Mouse (Mus musculus): ENCODE data around the gene Ercc6. TPM values are rescaled to one million over a fixed set of nuclear protein-coding genes. Genes with fewer than 3 reads are reported as not detected.

The Ercc6 gene
- total RNA-seq, 2 experiments from 2014 or later = 18.4 to 18.5 TPM

- no peak for DNase-seq (ENCODE audit: low spot score in 2 of 2)
Measured at GRCm38 (mm10) chr14:32561428-32561827, 48.1 kb downstream of the Ercc6 start.

DNA sequence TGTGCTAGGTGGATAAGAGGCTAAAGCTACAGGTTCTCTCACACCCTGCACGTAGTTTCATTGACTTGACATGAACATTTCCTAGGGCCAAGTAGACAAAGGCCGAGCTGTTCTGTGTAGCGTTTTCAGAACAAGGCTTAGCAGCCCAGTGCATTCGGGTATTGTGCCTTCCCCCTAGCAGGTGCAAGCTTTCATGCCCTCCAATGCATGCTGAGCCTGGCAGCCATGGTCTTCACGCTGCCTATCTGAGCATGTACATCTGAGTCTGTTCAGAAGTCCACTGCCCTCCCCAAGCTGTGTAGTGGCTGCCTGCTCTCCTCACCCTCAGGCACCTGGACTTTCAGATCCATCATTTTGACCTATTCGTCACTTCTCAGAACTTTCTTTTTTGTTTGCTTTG, 50.3 kb downstream of the Ercc6 start:
- DNase-seq (ENCODE audit: low spot score in 2 of 2) = no peak

GRCm38 (mm10) chr14:32572519-32572918, 59.2 kb downstream of the Ercc6 start:
- DNase-seq (ENCODE audit: low spot score in 2 of 2) = no peak

DNA sequence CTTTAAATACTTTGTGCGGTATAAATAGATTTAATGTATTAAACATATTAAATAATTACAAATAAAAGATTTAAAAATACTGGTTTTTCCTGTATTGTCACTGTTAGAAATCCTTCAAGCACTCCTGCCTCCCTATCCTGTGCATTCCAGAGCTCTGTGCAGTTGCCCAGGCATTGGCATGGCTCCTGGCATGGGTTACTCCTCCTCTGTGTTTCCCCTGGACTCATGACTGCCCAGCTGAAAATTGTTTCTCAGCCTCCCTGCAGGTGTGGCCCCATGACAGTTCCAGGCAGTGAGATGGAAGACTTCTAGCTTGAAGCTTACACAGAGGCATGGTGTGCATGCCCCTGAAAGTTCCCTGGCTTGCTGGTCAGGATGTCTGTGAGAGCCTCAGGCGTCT, 65.1 kb downstream of the Ercc6 start:
- no peak for DNase-seq (ENCODE audit: low spot score in 2 of 2)

GRCm38 (mm10) chr14:32583696-32584095, 70.4 kb downstream of the Ercc6 start:
- DNase-seq (ENCODE audit: low spot score in 2 of 2) = no peak

DNA sequence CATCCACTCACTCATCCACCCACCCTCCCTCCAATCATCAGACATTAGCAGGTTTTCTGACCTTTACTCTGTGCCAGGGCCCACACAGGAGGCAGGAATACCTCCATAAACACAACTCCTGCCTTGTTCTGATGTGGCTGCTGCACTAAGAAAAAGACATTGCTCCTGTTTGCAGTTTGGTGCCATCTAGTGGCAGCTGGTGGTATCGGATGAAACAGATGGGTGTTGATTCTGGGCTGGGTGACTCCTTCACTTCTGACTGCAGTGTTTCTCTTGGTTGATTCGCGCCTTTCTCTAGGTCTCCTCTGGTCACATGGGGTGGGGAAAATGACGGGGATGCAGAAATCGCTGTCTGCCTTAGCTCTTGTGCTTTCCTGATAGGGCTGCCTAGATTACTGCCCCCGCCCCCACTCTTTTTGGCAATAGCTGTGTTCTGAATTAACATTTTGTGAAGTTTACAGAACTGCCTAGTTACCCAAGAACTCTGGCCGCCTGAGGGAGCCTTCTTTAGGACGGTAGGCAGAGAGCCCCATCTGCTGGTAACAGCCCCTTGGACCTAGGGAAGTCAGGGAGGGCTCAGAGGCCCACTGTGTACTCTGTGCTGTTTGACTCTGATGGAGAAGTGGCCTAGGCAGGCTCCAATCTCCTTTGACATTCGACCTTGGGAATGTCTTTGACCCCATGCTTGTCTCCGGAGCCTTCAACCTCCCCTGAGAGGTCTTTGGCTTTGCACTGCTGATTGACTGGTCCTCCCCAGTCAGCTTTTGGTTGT, 73.9 kb downstream of the Ercc6 start:
- DNase-seq (ENCODE audit: low spot score in 2 of 2) = peak; percentile 69 to 78

DNA sequence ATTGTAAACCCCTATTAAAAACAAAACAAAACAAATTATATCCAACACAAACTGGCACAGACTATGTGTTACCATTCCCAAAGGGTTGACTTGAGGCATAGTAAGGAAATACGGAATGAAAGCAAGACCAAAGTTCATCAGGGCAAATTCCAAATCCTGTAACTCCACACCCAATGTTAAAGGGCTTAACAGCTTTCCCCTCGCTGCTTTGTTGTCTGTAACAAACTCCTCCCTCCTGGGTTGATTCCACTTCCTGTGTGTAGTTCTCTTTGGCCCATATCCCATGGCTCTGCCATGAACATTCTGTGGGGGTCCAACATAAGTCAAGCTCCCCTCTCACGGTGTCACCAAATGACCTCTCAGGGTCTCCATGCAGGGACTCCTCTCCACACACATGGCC, 77.1 kb downstream of the Ercc6 start:
- DNase-seq (ENCODE audit: low spot score in 2 of 2) = no peak

DNA sequence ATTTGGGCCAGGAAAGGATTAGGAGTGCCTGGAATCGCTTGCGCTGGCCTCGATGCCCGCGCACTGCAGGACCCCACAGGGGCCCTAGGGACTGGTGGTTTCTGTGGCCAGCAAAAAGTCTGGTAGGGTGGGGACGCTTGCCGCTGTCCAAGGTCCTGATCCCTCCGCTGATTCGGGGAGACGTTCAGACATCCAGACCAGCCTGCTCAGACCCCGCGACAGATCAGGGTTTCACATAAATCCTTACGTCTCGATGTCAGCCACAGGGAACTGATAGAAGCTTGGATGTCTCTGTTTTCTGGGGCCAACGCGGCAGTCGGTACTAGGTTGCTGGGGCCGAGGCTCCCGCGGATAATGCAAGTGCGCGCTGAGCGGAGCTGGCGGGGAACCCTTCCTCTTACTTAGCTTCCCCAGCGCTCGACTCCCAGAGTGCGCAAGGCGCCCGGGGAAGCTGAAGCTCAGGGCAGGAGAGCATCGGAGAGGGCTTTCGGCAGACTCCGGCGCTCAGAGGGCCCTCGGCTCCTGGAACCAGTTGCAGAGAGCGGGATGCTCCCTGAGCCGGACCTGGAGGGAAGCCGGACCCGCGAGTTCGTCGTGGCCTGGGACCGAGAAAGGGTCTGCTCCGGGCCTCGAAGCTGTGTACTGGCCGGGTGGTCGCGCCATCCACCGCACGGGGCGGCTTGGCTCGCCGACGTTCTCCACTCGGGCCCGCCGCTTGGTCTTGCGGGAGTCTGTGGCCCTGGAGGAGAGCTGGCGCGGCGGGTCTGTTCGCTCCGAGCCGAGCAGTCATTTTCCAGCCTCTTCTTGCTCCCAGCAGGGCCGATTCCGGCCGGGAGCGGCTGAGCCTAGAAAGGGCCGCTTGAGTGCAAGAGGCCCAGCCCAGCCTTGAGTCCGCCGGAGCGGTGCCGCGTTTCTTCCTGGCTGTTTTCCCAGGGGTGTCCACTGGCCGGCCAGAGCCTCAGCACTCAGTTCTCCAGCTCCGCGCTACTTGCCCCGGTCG, 84.2 kb downstream of the Ercc6 start:
- peak; percentile 18 to 26 for DNase-seq (ENCODE audit: low spot score in 2 of 2)

GRCm38 (mm10) chr14:32598437-32599219, 85.3 kb downstream of the Ercc6 start:
- no peak for DNase-seq (ENCODE audit: low spot score in 2 of 2)

DNA sequence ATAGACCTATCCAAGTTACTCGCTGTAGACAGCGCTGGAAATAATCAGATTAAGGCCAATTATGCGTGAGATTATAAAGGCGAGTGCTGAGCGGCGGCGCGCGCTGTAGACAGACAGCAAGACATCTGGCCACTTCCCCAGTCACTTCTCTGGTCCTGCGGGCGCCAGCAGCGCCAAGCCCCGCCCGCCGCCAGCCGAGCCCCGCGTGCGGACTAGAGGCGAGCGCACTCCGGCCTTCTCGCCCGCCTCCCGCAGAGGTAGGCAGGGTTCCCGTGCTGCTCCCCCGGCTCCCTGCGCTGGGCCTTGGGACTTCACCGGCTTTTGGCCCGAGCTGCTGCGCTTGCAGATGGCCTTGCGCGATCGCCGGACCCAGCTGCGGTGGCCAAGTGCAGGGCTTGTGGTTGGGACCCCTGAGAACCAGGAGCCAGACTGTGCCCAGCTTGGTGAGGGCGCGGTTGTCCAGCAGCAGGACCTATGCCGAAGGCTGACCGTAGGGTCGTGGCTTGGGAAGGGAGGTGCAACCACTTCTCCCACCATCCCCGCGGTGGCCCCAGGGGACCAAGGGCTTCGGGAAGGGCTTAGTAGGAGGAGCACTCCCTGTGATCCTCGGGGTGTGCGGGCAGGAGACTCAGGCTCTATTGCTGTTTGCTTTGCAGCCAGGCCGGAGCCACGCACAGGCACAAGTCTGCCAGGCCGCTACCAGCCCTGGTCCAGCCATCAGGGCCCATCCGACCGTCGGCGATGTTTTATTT, 86.1 kb downstream of the Ercc6 start, which contains the start of gene Prrxl1:
Gene Prrxl1 (plus strand): TSS at position 118 of the 752 bp plus-strand sequence.
- DNase-seq (ENCODE audit: low spot score in 2 of 2) = no peak

GRCm38 (mm10) chr14:32600110-32600509, 86.8 kb downstream of the Ercc6 start:
- DNase-seq (ENCODE audit: low spot score in 2 of 2) = no peak

- DNase-seq (ENCODE audit: low spot score in 2 of 2) = no peak
Measured at GRCm38 (mm10) chr14:32605508-32605907, 92.2 kb downstream of the Ercc6 start.

- no peak for DNase-seq (ENCODE audit: low spot score in 2 of 2)
Measured at GRCm38 (mm10) chr14:32606316-32606715, 93.0 kb downstream of the Ercc6 start.

DNA sequence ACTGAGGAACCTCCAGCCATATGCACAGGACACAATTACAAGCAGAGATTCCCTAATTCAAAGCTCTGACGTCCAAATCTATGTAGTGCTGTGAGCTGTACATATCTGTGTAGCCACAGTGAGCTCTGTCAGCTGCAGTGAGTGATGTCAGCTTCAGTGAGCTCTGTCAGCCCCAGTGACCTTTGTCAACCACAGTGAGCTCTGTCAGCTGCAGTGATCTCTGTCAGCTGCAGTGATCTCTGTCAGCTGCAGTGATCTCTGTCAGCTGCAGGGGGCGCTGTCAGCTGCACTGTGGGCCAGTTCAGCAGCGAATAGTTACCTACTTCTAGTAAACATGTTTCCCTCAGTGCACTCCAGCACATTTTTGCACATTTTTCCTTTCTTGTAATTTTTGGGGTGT, 96.1 kb downstream of the Ercc6 start:
- DNase-seq (ENCODE audit: low spot score in 2 of 2) = peak; percentile 35 to 50

GRCm38 (mm10) chr14:32617253-32617652, 103.9 kb downstream of the Ercc6 start:
- DNase-seq (ENCODE audit: low spot score in 2 of 2) = no peak

GRCm38 (mm10) chr14:32624245-32624644, 110.9 kb downstream of the Ercc6 start:
- no peak for DNase-seq (ENCODE audit: low spot score in 2 of 2)

DNA sequence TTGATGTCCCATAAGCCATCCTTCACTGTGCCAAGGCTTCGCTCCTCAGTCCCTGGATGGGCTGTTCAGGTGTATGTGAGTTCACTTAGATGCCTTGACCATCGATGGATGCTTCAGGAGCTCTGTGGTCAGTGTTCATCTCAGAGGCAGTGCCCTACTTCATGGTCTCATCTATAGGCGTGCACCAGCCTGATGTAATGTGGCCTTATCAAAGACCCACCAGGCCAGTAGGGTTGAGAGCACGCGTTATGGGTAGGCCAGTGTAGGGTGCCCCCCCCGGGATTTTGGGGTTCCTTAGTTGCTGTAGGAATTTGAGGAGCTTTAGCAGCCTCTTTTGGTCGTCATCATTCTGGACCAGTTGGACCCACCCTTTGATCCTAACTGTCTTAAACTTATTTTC, 111.5 kb downstream of the Ercc6 start:
- no peak for DNase-seq (ENCODE audit: low spot score in 2 of 2)

- DNase-seq (ENCODE audit: low spot score in 2 of 2) = no peak
Measured at GRCm38 (mm10) chr14:32627271-32627670, 114.0 kb downstream of the Ercc6 start.

DNA sequence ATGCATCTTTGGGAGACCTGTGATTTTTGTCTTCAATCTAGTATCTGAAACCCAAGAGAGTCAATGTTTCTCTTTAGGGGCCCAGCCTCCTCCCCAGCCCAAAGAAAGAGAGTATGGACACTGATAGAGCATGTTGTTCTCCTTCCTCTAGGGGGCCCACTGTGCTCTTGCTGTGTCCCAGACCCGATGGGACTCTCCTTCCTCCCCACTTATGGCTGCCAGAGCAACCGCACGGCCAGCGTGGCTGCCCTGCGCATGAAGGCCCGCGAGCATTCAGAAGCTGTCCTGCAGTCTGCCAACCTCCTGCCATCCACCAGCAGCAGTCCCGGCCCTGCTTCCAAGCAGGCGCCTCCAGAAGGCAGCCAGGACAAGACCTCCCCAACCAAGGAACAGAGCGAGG, 115.3 kb downstream of the Ercc6 start:
- DNase-seq (ENCODE audit: low spot score in 2 of 2) = no peak
